Mouse (Mus musculus) midbrain, embryonic 11.5 days (tissue): ENCODE data around the gene Eml1. TPM values are rescaled to one million over a fixed set of nuclear protein-coding genes. Genes with fewer than 3 reads are reported as not detected.
"Not testable (repeated sequence)": the region's sequence is repeated elsewhere in the genome, so short reads cannot be mapped to it uniquely, and the experiment has no call there.

ENCODE experiments used
- ATAC-seq: fragments of 200-750 bp; cut with Nextera tagmentation; 2 replicates; pipeline ENCODE4 v1.8.0; 2017; ENCODE audit warnings: moderate TSS enrichment, moderate library complexity; ENCODE audit not compliant: low FRiP score
- DNase-seq: peaks from one replicate; pipeline ENCODE4 v3.0.0; 2015; ENCODE audit warnings: low spot score; ENCODE audit errors: missing footprints
- H3K27ac ChIP-seq: fragments of 300-500 bp; sonication (generic); 2 replicates; pipeline ENCODE4 v1.5.1; 2014; ENCODE audit warnings: low read depth, low read length
- H3K27me3 ChIP-seq: fragments of 300-500 bp; sonication (generic); 2 replicates; pipeline ENCODE4 v1.6.1; 2014; ENCODE audit warnings: mild to moderate bottlenecking, low read length, moderate library complexity, mixed read lengths; ENCODE audit not compliant: control insufficient read depth, insufficient read depth
- H3K36me3 ChIP-seq: fragments of 300-500 bp; sonication (generic); 2 replicates; pipeline ENCODE4 v1.6.1; 2014; ENCODE audit warnings: mild to moderate bottlenecking, low read length, moderate library complexity, mixed read lengths; ENCODE audit not compliant: control insufficient read depth, insufficient read depth
- H3K4me1 ChIP-seq: fragments of 300-500 bp; sonication (generic); 2 replicates; pipeline ENCODE4 v1.6.1; 2014; ENCODE audit warnings: low read length; ENCODE audit not compliant: control insufficient read depth, insufficient read depth
- H3K4me2 ChIP-seq: fragments of 300-500 bp; sonication (generic); 2 replicates; pipeline ENCODE4 v1.6.1; 2014; ENCODE audit warnings: mild to moderate bottlenecking, moderate library complexity
- H3K4me3 ChIP-seq: fragments of 300-500 bp; sonication (generic); 2 replicates; pipeline ENCODE4 v1.5.1; 2014; ENCODE audit warnings: low read depth, low read length
- H3K9ac ChIP-seq: fragments of 300-500 bp; sonication (generic); 2 replicates; pipeline ENCODE4 v1.6.1; 2014; ENCODE audit warnings: low read length
- H3K9me3 ChIP-seq: fragments of 300-500 bp; sonication (generic); 2 replicates; pipeline ENCODE4 v1.6.1; 2016; ENCODE audit warnings: low read length; ENCODE audit not compliant: control insufficient read depth
- WGBS: fragments of 180-500 bp; shearing (Covaris S2); extraction: QIAGEN DNeasy Blood & Tissue Kit; methylation state at CpG from one replicate; pipeline ENCODE4 v1.1.7; 2014; 5-methylcytosine and 5-hydroxymethylcytosine counted together
- polyA plus RNA-seq: library from polyadenylated mRNA; unstranded; fragments of >200 nt; fragmentation: Nextera tagmentation; extraction: Ambion mirVana; gene quantifications from 2 replicates; pipeline ENCODE4 v1.2.1, GENCODE M21; 2014

Eml1 gene
- polyA plus RNA-seq, 1 experiment from 2014 or later: 111 TPM

- 24% methylated on average over 4 of the region's 4 CpGs for WGBS
- ATAC-seq (peak; percentile 49), DNase-seq (peak; percentile 93)
- Histone ChIP-seq H3K36me3 (no peaks in the 10 kb centered on the region), H3K27ac (no peak overlapping the region), H3K4me3 (no peak overlapping the region), H3K27me3 (no peaks in the 10 kb centered on the region), H3K4me1 (peaks cover 5% of the 10 kb centered on the region; the same call in 1 of the 2 replicates), H3K4me2 (no peak overlapping the region), H3K9ac (no peak overlapping the region), H3K9me3 (no peaks in the 10 kb centered on the region)
Observed at GRCm38 (mm10) chr12:108494011-108494541, 123.3 kb downstream of the Eml1 start.

- WGBS: 71% methylated on average over 8 of the region's 8 CpGs
- no peak overlapping the region for H3K9ac ChIP-seq
- no peaks in the 10 kb centered on the region for H3K27me3 ChIP-seq
- H3K36me3 ChIP-seq: no peaks in the 10 kb centered on the region
- no peak for ATAC-seq
- H3K9me3 ChIP-seq: no peaks in the 10 kb centered on the region
- H3K4me2 ChIP-seq: no peak overlapping the region
- H3K4me3 ChIP-seq: no peak overlapping the region
- no peak overlapping the region for H3K27ac ChIP-seq
- peaks cover 3% of the 10 kb centered on the region; the same call in 1 of the 2 replicates for H3K4me1 ChIP-seq
- DNase-seq: no peak
Observed at GRCm38 (mm10) chr12:108495455-108496235, 124.9 kb downstream of the Eml1 start.

GRCm38 (mm10) chr12:108503064-108503463, 132.3 kb downstream of the Eml1 start:
- ATAC-seq (no peak), DNase-seq (no peak)
- H3K4me1 ChIP-seq: peaks cover 2% of the 10 kb centered on the region; the same call in 1 of the 2 replicates
- H3K27ac ChIP-seq: no peak overlapping the region
- H3K36me3 ChIP-seq: no peaks in the 10 kb centered on the region; the same call in 1 of the 2 replicates
- WGBS: 56% methylated on average over 10 of the region's 10 CpGs
- no peak overlapping the region for H3K9ac ChIP-seq
- H3K9me3 ChIP-seq: no peaks in the 10 kb centered on the region
- H3K4me2 ChIP-seq: no peak overlapping the region
- H3K27me3 ChIP-seq: no peaks in the 10 kb centered on the region
- no peak overlapping the region for H3K4me3 ChIP-seq

GRCm38 (mm10) chr12:108503582-108503981, 132.8 kb downstream of the Eml1 start:
- H3K36me3 ChIP-seq: no peaks in the 10 kb centered on the region; the same call in 1 of the 2 replicates
- DNase-seq (no peak), ATAC-seq (no peak)
- H3K27me3 ChIP-seq: no peaks in the 10 kb centered on the region
- H3K4me3 ChIP-seq: no peak overlapping the region
- H3K4me1 ChIP-seq: peaks cover 2% of the 10 kb centered on the region; the same call in 1 of the 2 replicates
- no peak overlapping the region for H3K4me2 ChIP-seq
- no peaks in the 10 kb centered on the region for H3K9me3 ChIP-seq
- H3K9ac ChIP-seq: no peak overlapping the region
- no peak overlapping the region for H3K27ac ChIP-seq
- 61% methylated on average over 16 of the region's 16 CpGs for WGBS

GRCm38 (mm10) chr12:108505846-108506245, 135.1 kb downstream of the Eml1 start:
- 79% methylated on average over 2 of the region's 2 CpGs for WGBS
- Histone ChIP-seq H3K4me3 (no peak overlapping the region), H3K27ac (no peak overlapping the region), H3K9me3 (no peaks in the 10 kb centered on the region), H3K9ac (no peak overlapping the region), H3K4me1 (peaks cover 2% of the 10 kb centered on the region; the same call in 1 of the 2 replicates), H3K4me2 (no peak overlapping the region), H3K36me3 (no peaks in the 10 kb centered on the region; the same call in 1 of the 2 replicates), H3K27me3 (no peaks in the 10 kb centered on the region)
- DNase-seq (no peak), ATAC-seq (no peak)

GRCm38 (mm10) chr12:108507046-108507445, 136.3 kb downstream of the Eml1 start:
- DNase-seq, ATAC-seq, H3K27me3 ChIP-seq, H3K9me3 ChIP-seq, H3K36me3 ChIP-seq, H3K9ac ChIP-seq, H3K4me2 ChIP-seq, H3K4me3 ChIP-seq, H3K4me1 ChIP-seq, H3K27ac ChIP-seq: not testable (repeated sequence)
- 93% methylated on average over 3 of the region's 3 CpGs for WGBS

- no peak for DNase-seq
- H3K9ac ChIP-seq: no peak overlapping the region
- no peaks in the 10 kb centered on the region for H3K27me3 ChIP-seq
- ATAC-seq: no peak
- H3K9me3 ChIP-seq: no peaks in the 10 kb centered on the region
- H3K36me3 ChIP-seq: peaks cover 2% of the 10 kb centered on the region
- no peak overlapping the region for H3K27ac ChIP-seq
- no peak overlapping the region for H3K4me2 ChIP-seq
- 74% methylated on average over 7 of the region's 7 CpGs for WGBS
- H3K4me1 ChIP-seq: no peaks in the 10 kb centered on the region
- H3K4me3 ChIP-seq: no peak overlapping the region
Observed at GRCm38 (mm10) chr12:108510571-108510970, 139.8 kb downstream of the Eml1 start.

GRCm38 (mm10) chr12:108511009-108511408, 140.3 kb downstream of the Eml1 start:
- Histone ChIP-seq H3K4me2 (no peak overlapping the region), H3K9me3 (no peaks in the 10 kb centered on the region), H3K4me1 (no peaks in the 10 kb centered on the region), H3K27ac (no peak overlapping the region), H3K27me3 (no peaks in the 10 kb centered on the region), H3K36me3 (peaks cover 2% of the 10 kb centered on the region), H3K4me3 (no peak overlapping the region), H3K9ac (no peak overlapping the region)
- no peak for ATAC-seq
- DNase-seq: peak; percentile 94
- WGBS: 7% methylated on average over 3 of the region's 3 CpGs

- Histone ChIP-seq H3K27ac (no peak overlapping the region), H3K4me2 (no peak overlapping the region), H3K9ac (no peak overlapping the region), H3K9me3 (no peaks in the 10 kb centered on the region), H3K4me1 (no peaks in the 10 kb centered on the region), H3K4me3 (no peak overlapping the region), H3K36me3 (peaks cover 8% of the 10 kb centered on the region), H3K27me3 (no peaks in the 10 kb centered on the region)
- WGBS: 94% methylated on average over 12 of the region's 12 CpGs
- no peak for DNase-seq
- no peak for ATAC-seq
Observed at GRCm38 (mm10) chr12:108515464-108515863, 144.7 kb downstream of the Eml1 start.
